Mouse (Mus musculus) retina, postnatal 7 days (tissue): Measurements from ENCODE around the gene Szrd1.
"Not testable (repeated sequence)": the region's sequence is repeated elsewhere in the genome, so short reads cannot be mapped to it uniquely, and the experiment has no call there.

Experiments
- DNase-seq: peaks from one replicate; pipeline ENCODE4 v3.0.0-alpha.2; 2012; ENCODE audit warnings: low read depth, low spot score

Szrd1 gene

DNA sequence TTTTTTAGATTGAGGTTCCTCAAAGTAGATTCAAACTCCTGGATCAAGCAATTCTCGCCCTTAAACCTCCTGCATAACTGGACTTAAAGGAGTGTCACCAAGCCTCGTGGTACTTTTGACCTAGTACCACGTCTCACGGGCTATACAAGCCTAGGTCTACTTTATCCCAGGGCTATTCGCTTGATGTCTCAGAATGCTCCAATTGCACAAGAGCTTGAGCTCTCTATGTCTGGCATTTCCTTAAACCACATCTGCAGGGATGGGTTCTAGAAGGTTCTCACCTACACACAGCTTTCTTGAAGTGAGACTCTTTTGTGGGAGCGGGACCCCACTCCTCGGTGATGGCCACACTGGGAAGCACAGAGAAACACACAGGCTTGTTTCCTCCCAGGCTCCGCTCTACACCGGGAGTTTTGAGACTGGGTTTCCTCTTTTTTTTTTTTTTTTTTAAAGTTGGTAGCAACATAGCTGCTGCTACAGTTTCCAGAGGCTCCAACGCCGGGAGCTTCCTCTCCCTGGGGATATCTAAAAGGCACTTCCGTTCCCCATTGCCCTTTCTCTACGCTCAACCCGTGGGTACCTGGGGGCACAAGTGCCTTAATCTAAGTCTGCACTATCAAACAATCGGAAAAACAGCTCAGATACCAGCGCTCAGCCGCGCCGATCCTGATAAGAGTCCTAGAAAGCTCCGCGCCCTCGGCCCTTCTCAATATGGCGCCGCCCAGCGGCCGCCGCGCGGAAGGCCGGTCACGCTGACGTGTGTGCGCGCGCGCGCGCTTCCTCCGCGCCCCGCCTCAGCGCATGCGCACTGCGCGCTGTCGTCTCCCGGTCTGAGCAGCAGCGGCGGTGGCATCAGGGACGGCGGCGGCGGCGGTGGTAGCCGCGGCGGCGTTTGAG lies 7.8 kb upstream of the Szrd1 start, which contains the start of gene Fbxo42:
TSS of gene Fbxo42 (plus strand) at position 802 of the 897 bp plus-strand sequence.
- peak; percentile 93 for DNase-seq

- DNase-seq: no peak
These were observed 7.0 kb upstream of the Szrd1 start for GRCm38 (mm10) chr4:141146491-141147033.

DNA sequence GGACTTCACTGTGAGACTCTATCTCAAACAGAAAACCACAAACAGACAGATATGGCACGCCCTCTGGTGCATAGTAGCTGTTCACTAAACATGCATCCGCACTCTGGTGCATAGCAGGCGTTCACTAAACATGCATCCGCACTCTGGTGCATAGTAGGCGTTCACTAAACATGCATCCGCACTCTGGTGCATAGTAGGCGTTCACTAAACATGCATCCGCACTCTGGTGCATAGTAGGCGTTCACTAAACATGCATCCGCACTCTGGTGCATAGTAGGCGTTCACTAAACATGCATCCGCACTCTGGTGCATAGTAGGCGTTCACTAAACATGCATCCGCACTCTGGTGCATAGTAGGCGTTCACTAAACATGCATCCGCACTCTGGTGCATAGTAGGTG lies 5.5 kb upstream of the Szrd1 start:
- DNase-seq: not testable (repeated sequence)

DNA sequence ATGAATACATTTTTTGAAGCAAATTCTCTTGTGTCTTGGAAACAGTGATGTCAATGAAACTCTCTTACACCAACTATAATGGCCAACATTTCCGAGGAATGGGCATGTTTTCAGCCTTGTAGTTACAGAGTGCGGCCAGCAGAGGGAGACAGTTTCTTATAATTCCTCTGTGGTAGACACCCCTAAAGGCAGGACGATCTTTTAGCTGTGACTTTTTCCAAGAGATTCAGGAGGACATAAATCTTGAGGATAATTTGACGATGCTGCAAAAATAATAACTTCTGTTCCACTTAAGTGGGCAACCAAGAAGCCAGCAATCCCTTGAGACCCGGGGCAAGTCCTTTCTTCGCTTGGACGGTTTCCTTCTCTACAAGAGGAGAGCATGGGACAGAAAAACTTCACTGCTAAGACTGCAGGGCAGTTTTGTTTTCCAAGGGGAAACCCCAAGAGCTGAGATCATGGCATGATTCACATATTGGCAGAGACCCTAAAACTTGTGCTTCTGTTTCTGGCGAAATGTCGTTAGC lies 2.8 kb upstream of the Szrd1 start:
- peak; percentile 49 for DNase-seq

DNA sequence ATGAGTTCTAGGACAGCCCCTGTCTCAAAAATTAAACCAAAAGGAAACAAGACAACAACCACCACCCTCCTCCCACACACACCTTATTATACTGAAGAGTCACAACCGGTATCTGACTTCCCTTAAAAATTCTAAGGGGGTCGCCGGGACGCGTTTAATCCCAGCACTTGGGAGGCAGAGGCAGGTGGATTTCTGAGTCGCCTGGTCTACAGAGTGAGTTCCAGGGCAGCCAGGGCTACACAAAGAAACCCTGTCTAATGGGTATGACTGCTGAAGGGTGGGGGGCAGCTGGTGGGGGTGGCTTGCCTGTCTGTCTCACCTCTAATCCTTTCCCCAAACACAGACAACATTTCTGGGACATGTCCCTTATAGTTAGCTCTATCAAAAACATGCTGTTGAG lies 1.4 kb upstream of the Szrd1 start:
- no peak for DNase-seq

- DNase-seq: not testable (repeated sequence)
These were observed 779 bp upstream of the Szrd1 start for GRCm38 (mm10) chr4:141140354-141140753.

DNA sequence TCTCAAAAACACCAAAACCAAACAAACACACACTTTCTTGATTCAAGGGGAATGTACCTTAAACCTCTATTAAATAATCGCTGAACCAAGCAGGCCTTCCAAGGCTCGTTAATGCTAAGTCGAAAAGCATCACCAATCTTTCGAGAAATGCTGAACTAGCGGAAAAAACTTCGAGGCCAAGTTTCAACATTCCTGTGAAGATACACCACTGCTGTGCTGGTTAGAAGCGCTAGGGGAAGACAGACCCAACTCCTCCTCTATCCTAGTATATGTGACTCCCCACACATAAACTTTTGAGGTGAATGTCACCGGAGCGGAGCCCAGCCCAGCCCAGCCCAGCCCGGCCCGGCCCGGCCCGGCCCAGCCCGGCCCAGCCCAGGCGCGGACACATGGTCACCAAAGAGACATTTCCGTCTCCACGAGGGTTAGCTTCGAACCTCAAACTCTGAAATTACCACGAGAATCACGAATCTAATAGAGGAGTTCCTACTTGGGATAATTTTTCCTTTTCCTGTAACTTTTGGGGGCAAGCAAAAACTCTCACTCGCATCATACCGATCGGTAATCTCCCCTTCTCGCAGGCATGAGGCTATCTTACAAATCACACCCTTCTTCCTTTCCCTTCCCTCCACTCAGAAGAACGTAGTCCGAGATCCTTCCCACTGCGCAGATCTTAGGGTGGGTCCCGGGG lies 1.0 kb downstream of the Szrd1 start:
- DNase-seq: no peak

DNA sequence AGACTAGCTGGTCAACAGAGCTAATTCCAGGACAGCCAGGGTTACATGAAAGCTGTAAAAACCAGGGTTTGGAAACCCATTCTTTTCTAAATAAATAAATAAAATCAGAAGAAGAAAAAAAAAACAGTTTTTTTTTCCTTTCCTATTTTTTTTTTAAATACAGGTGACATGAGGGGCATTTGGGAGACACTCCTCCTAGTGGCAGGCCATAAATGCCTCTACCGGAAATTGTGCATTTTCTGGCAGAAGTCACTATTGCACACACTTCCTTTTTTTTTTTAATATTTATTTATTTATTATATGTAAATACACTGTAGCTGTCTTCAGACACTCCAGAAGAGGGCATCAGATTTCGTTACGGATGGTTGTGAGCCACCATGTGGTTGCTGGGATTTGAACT lies 1.8 kb downstream of the Szrd1 start:
- DNase-seq: not testable (repeated sequence)

GRCm38 (mm10) chr4:141136126-141136525 lies 3.4 kb downstream of the Szrd1 start:
- no peak for DNase-seq

GRCm38 (mm10) chr4:141134751-141135530 lies 4.6 kb downstream of the Szrd1 start:
- no peak for DNase-seq

- DNase-seq: no peak
These were observed 5.5 kb downstream of the Szrd1 start for GRCm38 (mm10) chr4:141134031-141134441.

- DNase-seq: no peak
These were observed 6.3 kb downstream of the Szrd1 start for GRCm38 (mm10) chr4:141133227-141133626.

GRCm38 (mm10) chr4:141132191-141132590 lies 7.4 kb downstream of the Szrd1 start:
- no peak for DNase-seq

DNA sequence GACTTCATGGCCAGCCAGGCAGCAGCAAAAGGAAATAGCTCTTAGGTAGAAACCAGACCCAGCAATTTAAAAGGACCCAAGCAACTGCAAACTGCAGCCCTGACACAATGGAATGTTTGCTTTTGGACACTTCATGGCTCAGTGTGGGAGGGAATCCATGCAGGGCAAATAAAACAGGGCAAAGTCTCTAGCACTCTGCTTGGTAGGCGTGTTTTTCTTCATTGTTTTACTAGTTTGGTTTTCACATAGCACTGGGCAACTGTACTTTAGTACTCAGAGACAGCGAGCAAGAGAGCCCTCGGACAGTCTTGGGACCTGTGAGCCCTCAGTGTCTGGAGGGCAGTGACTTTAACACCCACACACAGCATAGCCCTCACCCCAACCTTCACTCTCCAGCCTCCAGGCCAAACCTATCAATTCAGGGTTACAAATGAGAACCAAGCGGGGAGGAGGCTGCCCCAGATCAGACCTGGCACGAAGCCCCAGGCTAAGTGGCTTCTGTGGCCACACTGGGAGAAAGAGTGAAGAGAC lies 8.0 kb downstream of the Szrd1 start:
- no peak for DNase-seq

- DNase-seq: no peak
These were observed 8.8 kb downstream of the Szrd1 start for GRCm38 (mm10) chr4:141130704-141131342.

DNA sequence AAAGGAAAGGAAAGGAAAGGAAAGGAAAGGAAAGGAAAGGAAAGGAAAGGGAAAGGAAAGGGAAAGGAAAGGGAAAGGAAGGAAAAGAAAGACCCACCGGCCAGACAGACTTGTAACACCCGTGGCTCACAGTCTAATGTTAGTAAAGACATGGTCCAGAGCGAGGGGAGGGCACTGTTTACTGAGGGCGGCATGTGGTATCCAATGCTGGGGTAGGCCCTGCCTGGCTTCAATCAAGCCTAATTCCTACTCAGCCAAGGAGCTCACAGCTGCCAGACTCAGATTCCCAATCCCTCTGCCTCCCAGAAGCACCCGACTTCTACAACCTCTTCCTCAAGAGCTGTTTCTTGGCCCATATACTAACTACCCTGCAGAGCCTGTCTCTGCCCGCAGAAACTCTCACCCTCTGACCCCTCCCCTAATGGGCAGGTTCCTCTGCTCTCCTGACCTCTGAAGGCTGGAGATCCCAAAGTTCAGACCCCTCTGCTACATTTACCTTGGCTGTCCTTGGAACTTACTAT lies 10.3 kb downstream of the Szrd1 start:
- no peak for DNase-seq

GRCm38 (mm10) chr4:141123065-141123464 lies 16.5 kb downstream of the Szrd1 start:
- no peak for DNase-seq

GRCm38 (mm10) chr4:141122663-141123062 lies 16.9 kb downstream of the Szrd1 start:
- no peak for DNase-seq

DNA sequence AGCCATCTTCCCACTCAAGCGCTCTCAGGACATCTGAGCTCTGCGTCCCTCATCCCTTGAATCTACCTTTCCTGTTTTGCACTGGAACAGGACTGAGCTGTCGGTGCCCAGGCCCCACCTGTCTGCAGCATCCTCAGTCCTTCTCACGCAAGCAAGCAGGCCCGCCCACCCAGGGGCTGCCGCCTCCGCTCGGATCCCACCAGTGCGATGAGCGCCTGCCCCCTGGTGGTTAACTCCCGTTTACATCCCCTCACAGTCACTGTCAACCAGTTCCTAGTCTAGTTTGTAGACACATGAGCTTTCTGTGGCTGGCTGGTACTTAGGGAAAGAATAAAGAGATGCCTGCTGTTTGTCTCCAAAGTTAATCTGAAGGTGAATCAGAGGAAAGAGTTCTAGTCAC lies 18.9 kb downstream of the Szrd1 start:
- peak; percentile 60 for DNase-seq

DNA sequence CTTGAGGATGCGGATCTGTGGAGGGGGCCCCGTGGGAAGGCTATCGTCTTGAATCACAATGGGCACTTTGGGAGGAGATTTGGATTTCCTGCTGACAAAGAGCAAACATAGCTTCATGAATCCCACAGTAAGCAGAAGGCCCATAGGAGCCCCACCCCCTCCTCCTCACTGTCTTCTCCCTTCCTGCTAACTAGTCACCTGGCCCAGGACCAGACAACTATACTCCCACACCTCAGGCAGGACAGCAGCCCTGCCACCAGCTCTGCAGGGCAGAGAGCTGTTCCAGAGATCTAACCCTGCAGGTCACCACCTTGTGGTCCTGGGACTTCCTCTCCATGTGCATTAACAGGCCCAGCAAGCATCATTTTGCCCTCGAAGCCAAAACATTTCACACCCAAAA lies 20.9 kb downstream of the Szrd1 start:
- DNase-seq: no peak
